Mouse (Mus musculus): Measurements from ENCODE around the gene Npcd. TPM values are rescaled to one million over a fixed set of nuclear protein-coding genes. Genes with fewer than 3 reads are reported as not detected.

Npcd gene
- polyA plus RNA-seq, 1 experiment from 2014 or later = not detected

GRCm38 (mm10) chr15:79834881-79835260 is 834 bp upstream of the Npcd start:
- Histone ChIP-seq H3K4me2 (replicated peaks; ENCODE audit: low read depth) (peak overlapping the region; percentile 89), H3K4me1 (replicated peaks; ENCODE audit: control insufficient read depth, insufficient read depth) (no peaks in the 10 kb centered on the region), H3K9ac (ENCODE audit: low read length) (no peak overlapping the region), H3K27me3 (ENCODE audit: control insufficient read depth, insufficient read depth, low read length) (no peaks in the 10 kb centered on the region), H3K27ac (replicated peaks) (peak overlapping the region; percentile 90), H3K9me3 (ENCODE audit: control insufficient read depth, low read length) (no peaks in the 10 kb centered on the region), H3K4me3 (ENCODE audit: low read depth, low read length) (peak overlapping the region; percentile 78; the same call in 1 of the 2 replicates), H3K36me3 (ENCODE audit: control insufficient read depth, insufficient read depth, low read length) (no peaks in the 10 kb centered on the region; the same call in 1 of the 2 replicates)
- ATAC-seq (ENCODE audit: low FRiP score, low TSS enrichment) (no peak), DNase-seq (ENCODE audit: low spot score) (no peak)
- WGBS = 49% methylated on average over 9 of the region's 9 CpGs
- no peak for TF ChIP-seq EP300 (optimal IDR thresholded peaks at IDR 0.05)
- no peak for TF ChIP-seq CTCF (IDR thresholded peaks at IDR 0.05; ENCODE audit: low read depth)

GRCm38 (mm10) chr15:79833251-79834050 is 586 bp downstream of the Npcd start:
- under 1% methylated on average over 41 of the region's 41 CpGs for WGBS
- DNase-seq (ENCODE audit: low spot score) (peak; percentile 57), ATAC-seq (ENCODE audit: low FRiP score, low TSS enrichment) (0 out of 2 replicates have a peak, but pooled peaks have one; percentile 5)
- Histone ChIP-seq H3K27ac (replicated peaks) (peak overlapping the region; percentile 90), H3K36me3 (ENCODE audit: control insufficient read depth, insufficient read depth, low read length) (no peaks in the 10 kb centered on the region; the same call in 1 of the 2 replicates), H3K27me3 (ENCODE audit: control insufficient read depth, insufficient read depth, low read length) (no peaks in the 10 kb centered on the region), H3K4me3 (ENCODE audit: low read depth, low read length) (peak overlapping the region; percentile 78), H3K4me2 (replicated peaks; ENCODE audit: low read depth) (peak overlapping the region; percentile 89), H3K9me3 (ENCODE audit: control insufficient read depth, low read length) (no peaks in the 10 kb centered on the region), H3K9ac (ENCODE audit: low read length) (peak overlapping the region; percentile 84), H3K4me1 (replicated peaks; ENCODE audit: control insufficient read depth, insufficient read depth) (no peaks in the 10 kb centered on the region)
- TF ChIP-seq CTCF (IDR thresholded peaks at IDR 0.05; ENCODE audit: low read depth) = no peak
- TF ChIP-seq EP300 (optimal IDR thresholded peaks at IDR 0.05) = no peak

GRCm38 (mm10) chr15:79832064-79832900 is 1.8 kb downstream of the Npcd start:
- Histone ChIP-seq H3K4me1 (replicated peaks; ENCODE audit: control insufficient read depth, insufficient read depth) (no peaks in the 10 kb centered on the region), H3K4me2 (replicated peaks; ENCODE audit: low read depth) (peak overlapping the region; percentile 89), H3K4me3 (ENCODE audit: low read depth, low read length) (peak overlapping the region; percentile 78), H3K27me3 (ENCODE audit: control insufficient read depth, insufficient read depth, low read length) (no peaks in the 10 kb centered on the region), H3K9ac (ENCODE audit: low read length) (peak overlapping the region; percentile 84), H3K27ac (replicated peaks) (peak overlapping the region; percentile 90), H3K36me3 (ENCODE audit: control insufficient read depth, insufficient read depth, low read length) (peaks cover 10% of the 10 kb centered on the region), H3K9me3 (ENCODE audit: control insufficient read depth, low read length) (no peaks in the 10 kb centered on the region)
- 22% methylated on average over 18 of the region's 18 CpGs for WGBS
- ATAC-seq (ENCODE audit: low FRiP score, low TSS enrichment) (no peak), DNase-seq (ENCODE audit: low spot score) (peak; percentile 81)
- no peak for TF ChIP-seq EP300 (optimal IDR thresholded peaks at IDR 0.05)
- TF ChIP-seq CTCF (IDR thresholded peaks at IDR 0.05; ENCODE audit: low read depth) = peak; percentile 95

GRCm38 (mm10) chr15:79830388-79830787 is 3.6 kb downstream of the Npcd start:
- Histone ChIP-seq H3K36me3 (ENCODE audit: control insufficient read depth, insufficient read depth, low read length) (peaks cover 19% of the 10 kb centered on the region), H3K4me3 (ENCODE audit: low read depth, low read length) (no peak overlapping the region), H3K9ac (ENCODE audit: low read length) (no peak overlapping the region), H3K27ac (replicated peaks) (no peak overlapping the region), H3K4me2 (replicated peaks; ENCODE audit: low read depth) (no peak overlapping the region), H3K9me3 (ENCODE audit: control insufficient read depth, low read length) (no peaks in the 10 kb centered on the region), H3K27me3 (ENCODE audit: control insufficient read depth, insufficient read depth, low read length) (no peaks in the 10 kb centered on the region), H3K4me1 (replicated peaks; ENCODE audit: control insufficient read depth, insufficient read depth) (no peaks in the 10 kb centered on the region)
- ATAC-seq (ENCODE audit: low FRiP score, low TSS enrichment) (peak; percentile 45; the same call in 1 of the 2 replicates), DNase-seq (ENCODE audit: low spot score) (peak; percentile 72)
- 12% methylated on average over 4 of the region's 4 CpGs for WGBS
- peak; percentile 90 for TF ChIP-seq CTCF (IDR thresholded peaks at IDR 0.05; ENCODE audit: low read depth)
- TF ChIP-seq EP300 (optimal IDR thresholded peaks at IDR 0.05) = no peak

GRCm38 (mm10) chr15:79829431-79829830 is 4.6 kb downstream of the Npcd start:
- ATAC-seq (ENCODE audit: low FRiP score, low TSS enrichment) = no peak
- Histone ChIP-seq H3K27me3 (ENCODE audit: control insufficient read depth, insufficient read depth, low read length) (no peaks in the 10 kb centered on the region), H3K4me3 (ENCODE audit: low read depth, low read length) (no peak overlapping the region), H3K9me3 (ENCODE audit: control insufficient read depth, low read length) (no peaks in the 10 kb centered on the region), H3K36me3 (ENCODE audit: control insufficient read depth, insufficient read depth, low read length) (peaks cover 19% of the 10 kb centered on the region), H3K27ac (replicated peaks) (no peak overlapping the region), H3K4me1 (replicated peaks; ENCODE audit: control insufficient read depth, insufficient read depth) (no peaks in the 10 kb centered on the region), H3K9ac (ENCODE audit: low read length) (no peak overlapping the region), H3K4me2 (replicated peaks; ENCODE audit: low read depth) (no peak overlapping the region)
- DNase-seq (ENCODE audit: low spot score) = no peak
- WGBS = 76% methylated on average over 5 of the region's 5 CpGs
- no peak for TF ChIP-seq EP300 (optimal IDR thresholded peaks at IDR 0.05)

All from stomach, postnatal 0 days (tissue).